Mouse (Mus musculus): Measurements from ENCODE around the gene Neu2. TPM values are rescaled to one million over a fixed set of nuclear protein-coding genes. Genes with fewer than 3 reads are reported as not detected.
"Not testable (repeated sequence)": the region's sequence is repeated elsewhere in the genome, so short reads cannot be mapped to it uniquely, and the experiment has no call there.

Neu2 gene
- polyA plus RNA-seq (2014; fragmentation: Nextera tagmentation; extraction: Ambion mirVana): not detected in 2 replicates

DNA sequence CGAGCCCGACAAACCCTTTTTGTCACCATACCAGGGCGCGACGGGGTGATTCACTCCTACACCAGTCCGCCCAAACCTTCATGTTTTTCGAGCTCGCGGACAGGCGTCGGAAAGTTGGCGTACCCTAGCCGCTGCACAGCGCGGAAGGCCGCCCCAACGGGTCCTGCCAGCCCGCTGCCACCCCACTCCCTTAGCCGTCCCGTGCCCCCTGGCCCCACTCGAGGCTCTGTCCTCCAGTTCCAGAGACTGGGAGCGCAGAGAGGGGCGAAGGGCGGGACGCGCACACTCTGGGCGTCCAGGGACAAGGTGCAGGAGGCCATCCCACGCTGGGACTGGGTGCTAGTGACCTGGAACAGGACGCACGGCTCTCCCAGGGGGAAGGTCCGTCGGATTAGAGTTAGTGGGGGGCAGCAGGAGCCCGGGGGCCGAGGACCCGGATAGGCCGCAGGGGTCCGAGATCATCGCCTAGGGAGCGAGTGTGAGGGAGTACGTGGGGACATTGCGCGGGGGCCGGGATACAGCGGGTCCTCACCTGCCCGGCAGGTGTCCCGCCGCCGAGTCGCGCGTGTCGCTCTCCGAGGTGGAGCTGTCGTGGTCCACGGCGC is at the start of gene Neu2:
Neu2 (plus strand) TSS at position 329 of the 605 bp plus-strand sequence.
- DNase-seq (ENCODE audit: low spot score): peak; percentile 48
- peak; percentile 61 for ATAC-seq (ENCODE audit: low FRiP score)
- Histone ChIP-seq H3K9ac (ENCODE audit: low read depth, low read length) (peak within 1 kb of the TSS; percentile 54), H3K4me1 (replicated peaks; ENCODE audit: control insufficient read depth, insufficient read depth, low read length) (peaks cover 4% of the 10 kb centered on the region; the same call in 1 of the 2 replicates), H3K9me3 (ENCODE audit: control insufficient read depth, low read length) (no peaks in the 10 kb centered on the region), H3K4me3 (ENCODE audit: low read depth, low read length) (peak within 1 kb of the TSS; percentile 67), H3K27me3 (ENCODE audit: control insufficient read depth, insufficient read depth, low read length) (peaks cover 19% of the 10 kb centered on the region), H3K36me3 (ENCODE audit: control insufficient read depth, insufficient read depth, low read length) (no peaks in the 10 kb centered on the region), H3K4me2 (replicated peaks; ENCODE audit: low read depth, low read length) (peak within 1 kb of the TSS; percentile 98), H3K27ac (ENCODE audit: low read depth, low read length) (no peak within 1 kb of the TSS)
- 2% methylated on average over 54 of the region's 56 CpGs for WGBS

DNA sequence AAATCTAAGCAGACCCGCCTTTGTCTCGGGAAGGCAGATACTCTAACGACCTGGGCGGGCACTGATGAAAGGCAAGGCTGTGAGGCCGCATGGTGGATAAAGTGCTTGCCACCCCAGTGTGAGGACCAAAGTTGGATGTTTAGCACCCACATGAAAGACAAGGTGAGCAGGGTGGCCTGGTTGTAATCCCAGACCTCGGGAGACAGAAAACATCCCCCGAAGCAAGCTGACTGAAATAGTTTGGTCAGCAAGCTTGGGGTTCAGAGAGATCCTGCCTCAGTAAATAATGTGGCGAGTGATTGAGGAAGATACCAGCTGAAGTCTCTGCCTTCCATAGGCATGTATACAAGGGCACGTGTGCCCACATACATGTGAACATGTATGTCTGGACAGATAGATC is 42.2 kb upstream of the Neu2 start:
- Histone ChIP-seq H3K36me3 (ENCODE audit: control insufficient read depth, insufficient read depth, low read length) (no peaks in the 10 kb centered on the region), H3K27ac (ENCODE audit: low read depth, low read length) (no peak overlapping the region), H3K4me1 (replicated peaks; ENCODE audit: control insufficient read depth, insufficient read depth, low read length) (no peaks in the 10 kb centered on the region), H3K27me3 (ENCODE audit: control insufficient read depth, insufficient read depth, low read length) (no peaks in the 10 kb centered on the region), H3K4me3 (ENCODE audit: low read depth, low read length) (no peak overlapping the region), H3K9me3 (ENCODE audit: control insufficient read depth, low read length) (no peaks in the 10 kb centered on the region), H3K4me2 (replicated peaks; ENCODE audit: low read depth, low read length) (no peak overlapping the region), H3K9ac (ENCODE audit: low read depth, low read length) (no peak overlapping the region)
- ATAC-seq (ENCODE audit: low FRiP score): no peak
- WGBS: 86% methylated on average over 9 of the region's 9 CpGs
- DNase-seq (ENCODE audit: low spot score): no peak

DNA sequence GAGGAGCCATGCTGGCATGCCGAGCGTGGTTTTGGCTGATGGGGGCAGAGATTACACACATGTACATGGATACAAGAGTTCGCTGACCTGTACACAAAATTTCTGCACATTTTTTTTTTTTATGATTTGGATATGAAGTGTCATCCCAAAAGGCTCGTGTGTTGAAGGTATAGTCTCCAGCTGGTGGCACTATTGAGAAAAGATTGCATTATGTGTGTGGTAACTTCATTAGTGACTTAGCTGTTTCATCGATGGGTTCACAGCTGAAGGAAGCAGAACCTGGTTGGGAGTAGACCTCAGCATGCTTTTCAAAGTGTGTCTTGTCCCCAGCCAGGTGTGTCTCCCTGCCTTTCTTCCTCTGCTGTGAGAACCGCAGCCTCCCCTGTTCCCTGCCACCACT is 41.4 kb upstream of the Neu2 start:
- H3K4me3 ChIP-seq (ENCODE audit: low read depth, low read length): no peak overlapping the region
- no peaks in the 10 kb centered on the region for H3K4me1 ChIP-seq (replicated peaks; ENCODE audit: control insufficient read depth, insufficient read depth, low read length)
- no peak overlapping the region for H3K4me2 ChIP-seq (replicated peaks; ENCODE audit: low read depth, low read length)
- DNase-seq (ENCODE audit: low spot score): no peak
- H3K27ac ChIP-seq (ENCODE audit: low read depth, low read length): no peak overlapping the region
- WGBS: 80% methylated on average over 6 of the region's 6 CpGs
- H3K9me3 ChIP-seq (ENCODE audit: control insufficient read depth, low read length): no peaks in the 10 kb centered on the region
- no peaks in the 10 kb centered on the region for H3K36me3 ChIP-seq (ENCODE audit: control insufficient read depth, insufficient read depth, low read length)
- no peaks in the 10 kb centered on the region for H3K27me3 ChIP-seq (ENCODE audit: control insufficient read depth, insufficient read depth, low read length)
- ATAC-seq (ENCODE audit: low FRiP score): no peak
- no peak overlapping the region for H3K9ac ChIP-seq (ENCODE audit: low read depth, low read length)

DNA sequence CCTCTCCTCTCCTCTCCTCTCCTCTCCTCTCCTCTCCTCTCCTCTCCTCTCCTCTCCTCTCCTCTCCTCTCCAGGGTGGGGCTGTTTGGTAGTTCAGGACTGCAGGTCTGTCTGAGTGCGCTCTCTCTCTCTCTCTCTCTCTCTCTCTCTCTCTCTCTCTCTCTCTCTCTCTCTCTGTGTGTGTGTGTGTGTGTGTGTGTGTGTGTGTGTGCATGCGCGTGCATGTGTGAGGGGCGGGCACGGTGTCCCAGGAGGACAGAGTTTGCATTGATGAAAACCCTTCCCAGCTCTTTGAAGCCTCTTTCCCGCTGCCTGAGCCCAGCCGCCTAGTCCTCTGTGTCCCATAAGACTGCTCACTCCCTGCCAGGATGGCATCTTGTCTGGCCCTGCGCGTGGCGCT is 39.7 kb upstream of the Neu2 start, which contains the start of gene Snorc:
Snorc (plus strand) TSS at position 301 of the 400 bp plus-strand sequence.
- not testable (repeated sequence) for H3K9ac ChIP-seq (ENCODE audit: low read depth, low read length); DNase-seq (ENCODE audit: low spot score); H3K4me2 ChIP-seq (replicated peaks; ENCODE audit: low read depth, low read length); H3K4me3 ChIP-seq (ENCODE audit: low read depth, low read length); H3K27me3 ChIP-seq (ENCODE audit: control insufficient read depth, insufficient read depth, low read length); H3K4me1 ChIP-seq (replicated peaks; ENCODE audit: control insufficient read depth, insufficient read depth, low read length); H3K36me3 ChIP-seq (ENCODE audit: control insufficient read depth, insufficient read depth, low read length); H3K9me3 ChIP-seq (ENCODE audit: control insufficient read depth, low read length); ATAC-seq (ENCODE audit: low FRiP score); H3K27ac ChIP-seq (ENCODE audit: low read depth, low read length)
- 45% methylated on average over 7 of the region's 10 CpGs for WGBS

DNA sequence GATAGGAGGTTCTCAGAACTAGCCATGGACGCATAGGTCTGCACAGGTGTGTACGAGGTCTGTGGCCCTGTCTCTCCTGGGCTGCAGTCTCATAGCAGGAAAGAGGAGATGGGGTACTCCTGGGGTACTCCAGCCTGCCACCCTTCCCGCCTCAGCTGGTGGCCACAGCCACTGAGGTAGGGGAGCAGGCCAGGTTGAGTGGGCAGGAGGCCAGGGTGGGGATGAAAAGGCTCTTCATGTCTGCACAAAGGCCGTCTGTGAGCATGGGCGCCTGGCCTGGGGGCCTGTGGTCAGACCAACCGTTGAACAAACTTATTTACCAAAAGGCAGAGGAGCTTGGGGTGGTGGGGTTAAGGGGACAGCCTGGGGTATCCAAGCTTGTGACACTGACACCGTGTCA is 37.8 kb upstream of the Neu2 start:
- Histone ChIP-seq H3K4me3 (ENCODE audit: low read depth, low read length) (no peak overlapping the region), H3K9ac (ENCODE audit: low read depth, low read length) (no peak overlapping the region), H3K27ac (ENCODE audit: low read depth, low read length) (no peak overlapping the region), H3K9me3 (ENCODE audit: control insufficient read depth, low read length) (no peaks in the 10 kb centered on the region), H3K27me3 (ENCODE audit: control insufficient read depth, insufficient read depth, low read length) (peaks cover 10% of the 10 kb centered on the region), H3K4me2 (replicated peaks; ENCODE audit: low read depth, low read length) (no peak overlapping the region), H3K4me1 (replicated peaks; ENCODE audit: control insufficient read depth, insufficient read depth, low read length) (peaks cover 2% of the 10 kb centered on the region; the same call in 1 of the 2 replicates), H3K36me3 (ENCODE audit: control insufficient read depth, insufficient read depth, low read length) (no peaks in the 10 kb centered on the region)
- WGBS: 80% methylated on average over 7 of the region's 7 CpGs
- ATAC-seq (ENCODE audit: low FRiP score) (no peak), DNase-seq (ENCODE audit: low spot score) (no peak)

DNA sequence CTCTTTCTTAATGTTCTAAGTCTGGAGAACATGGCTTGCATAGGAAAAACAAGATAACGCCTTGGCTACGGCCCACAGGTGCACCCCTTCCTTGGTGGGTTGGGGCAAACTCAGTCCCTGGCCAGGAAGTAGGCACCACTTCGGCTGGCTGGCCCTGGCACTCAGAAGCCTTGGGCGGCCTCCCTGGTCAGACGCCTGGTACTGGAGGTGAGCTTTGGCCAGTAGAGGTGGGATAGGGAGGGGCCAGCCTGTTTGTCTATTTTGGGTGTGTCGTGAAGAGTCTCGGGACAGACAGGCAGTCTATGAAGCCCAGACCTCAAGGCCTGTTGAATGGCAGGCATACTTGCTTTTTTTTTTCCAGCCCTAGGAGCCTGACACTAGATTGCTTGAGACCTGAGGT is 37.1 kb upstream of the Neu2 start:
- Histone ChIP-seq H3K4me2 (replicated peaks; ENCODE audit: low read depth, low read length) (no peak overlapping the region), H3K4me3 (ENCODE audit: low read depth, low read length) (no peak overlapping the region), H3K9ac (ENCODE audit: low read depth, low read length) (no peak overlapping the region), H3K27ac (ENCODE audit: low read depth, low read length) (no peak overlapping the region), H3K9me3 (ENCODE audit: control insufficient read depth, low read length) (no peaks in the 10 kb centered on the region), H3K36me3 (ENCODE audit: control insufficient read depth, insufficient read depth, low read length) (no peaks in the 10 kb centered on the region), H3K4me1 (replicated peaks; ENCODE audit: control insufficient read depth, insufficient read depth, low read length) (peaks cover 2% of the 10 kb centered on the region; the same call in 1 of the 2 replicates), H3K27me3 (ENCODE audit: control insufficient read depth, insufficient read depth, low read length) (peaks cover 10% of the 10 kb centered on the region)
- ATAC-seq (ENCODE audit: low FRiP score): no peak
- DNase-seq (ENCODE audit: low spot score): no peak
- WGBS: 87% methylated on average over 7 of the region's 7 CpGs

DNA sequence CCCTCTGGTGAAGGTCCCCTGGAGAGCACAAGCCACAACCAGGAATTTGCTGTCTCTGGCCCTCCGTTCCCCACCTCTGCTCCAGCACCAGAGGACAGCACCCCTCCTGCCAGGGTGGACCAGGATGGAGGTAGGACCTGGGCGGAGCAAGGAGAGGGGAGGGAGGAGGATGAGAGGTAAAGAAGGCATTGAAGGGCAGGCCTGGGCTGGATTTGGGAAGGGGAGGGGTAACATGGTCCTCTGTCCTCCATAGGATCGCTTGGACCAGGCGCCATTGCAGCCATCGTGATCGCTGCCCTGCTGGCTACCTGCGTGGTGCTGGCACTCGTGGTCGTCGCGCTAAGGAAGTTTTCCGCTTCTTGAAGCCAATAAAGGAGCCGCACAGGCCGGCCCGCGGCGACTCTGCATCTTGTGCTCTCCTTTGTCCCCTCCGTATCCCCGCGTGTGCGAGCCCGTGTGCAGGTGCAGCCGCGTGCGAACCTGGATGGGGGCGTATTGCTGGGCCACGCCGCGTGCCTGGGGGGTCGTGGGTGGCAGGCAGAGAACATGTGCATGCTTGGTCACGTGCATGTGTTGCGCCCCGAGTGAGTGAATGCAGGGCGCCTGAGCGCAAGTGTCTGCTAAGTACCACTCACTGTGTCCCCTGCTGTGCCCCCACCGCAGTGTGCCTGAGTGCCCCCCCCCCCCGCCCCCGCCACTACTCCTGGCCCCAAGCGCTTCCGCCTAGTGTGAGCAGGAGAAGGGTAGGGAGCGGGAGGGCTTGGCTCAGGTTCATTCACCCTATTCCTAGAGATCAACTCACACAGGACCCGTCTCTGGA is 34.4 kb upstream of the Neu2 start:
- H3K9me3 ChIP-seq (ENCODE audit: control insufficient read depth, low read length): no peaks in the 10 kb centered on the region
- H3K27ac ChIP-seq (ENCODE audit: low read depth, low read length): no peak overlapping the region
- no peaks in the 10 kb centered on the region for H3K36me3 ChIP-seq (ENCODE audit: control insufficient read depth, insufficient read depth, low read length)
- H3K9ac ChIP-seq (ENCODE audit: low read depth, low read length): peak overlapping the region; percentile 40; the same call in 1 of the 2 replicates
- 3% methylated on average over 37 of the region's 42 CpGs for WGBS
- DNase-seq (ENCODE audit: low spot score): peak; percentile 37
- peak overlapping the region; percentile 28 for H3K4me3 ChIP-seq (ENCODE audit: low read depth, low read length)
- H3K27me3 ChIP-seq (ENCODE audit: control insufficient read depth, insufficient read depth, low read length): peaks cover 10% of the 10 kb centered on the region
- peaks cover 2% of the 10 kb centered on the region; the same call in 1 of the 2 replicates for H3K4me1 ChIP-seq (replicated peaks; ENCODE audit: control insufficient read depth, insufficient read depth, low read length)
- H3K4me2 ChIP-seq (replicated peaks; ENCODE audit: low read depth, low read length): peak overlapping the region; percentile 77
- ATAC-seq (ENCODE audit: low FRiP score): peak; percentile 47

DNA sequence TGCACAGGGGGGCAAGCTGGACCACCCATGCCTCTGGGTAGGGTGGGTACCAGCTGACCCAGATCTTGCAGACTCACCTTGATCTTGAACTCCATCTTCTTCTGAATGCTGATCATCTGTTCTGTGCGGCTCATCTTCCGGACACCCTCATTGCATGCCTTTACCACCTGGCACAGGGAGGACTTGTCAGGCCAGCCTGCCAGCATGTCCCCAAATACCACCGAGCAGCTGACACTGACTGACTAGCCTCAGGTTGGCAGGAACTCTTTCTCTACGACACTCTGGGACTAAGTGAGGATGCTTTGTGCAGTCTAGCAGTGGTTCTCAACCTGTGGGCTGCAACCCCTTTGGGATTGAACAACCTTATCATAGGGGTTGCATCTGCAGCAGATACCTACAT is 27.1 kb upstream of the Neu2 start:
- ATAC-seq (ENCODE audit: low FRiP score) (no peak), DNase-seq (ENCODE audit: low spot score) (no peak)
- Histone ChIP-seq H3K4me3 (ENCODE audit: low read depth, low read length) (no peak overlapping the region), H3K9me3 (ENCODE audit: control insufficient read depth, low read length) (no peaks in the 10 kb centered on the region), H3K4me2 (replicated peaks; ENCODE audit: low read depth, low read length) (no peak overlapping the region), H3K4me1 (replicated peaks; ENCODE audit: control insufficient read depth, insufficient read depth, low read length) (no peaks in the 10 kb centered on the region), H3K27me3 (ENCODE audit: control insufficient read depth, insufficient read depth, low read length) (no peaks in the 10 kb centered on the region), H3K27ac (ENCODE audit: low read depth, low read length) (no peak overlapping the region), H3K9ac (ENCODE audit: low read depth, low read length) (no peak overlapping the region), H3K36me3 (ENCODE audit: control insufficient read depth, insufficient read depth, low read length) (no peaks in the 10 kb centered on the region)
- WGBS: 89% methylated on average over 4 of the region's 4 CpGs
